Comparison of ENCODE assay signal across 16 mouse cellular contexts in genomic region chr9:117711793-117712192, GRCm38 (mm10).
"Had no signal": no experiment of that assay in that cellular context is flagged by ENCODE, and none has a peak within 500 bp of the region (broad histone marks: within the 10 kb centered on the region; RNA-seq: fewer than 3 reads in every experiment).

No protein-coding gene starts in this region.

- H3K4me3 ChIP-seq: neural tube, embryonic 13.5 days; neural tube, embryonic 15.5 days; stomach, embryonic 15.5 days had no signal

- H3K9me3 ChIP-seq: neural tube, embryonic 13.5 days; neural tube, embryonic 15.5 days; stomach, embryonic 15.5 days had no signal

- H3K36me3 ChIP-seq: neural tube, embryonic 13.5 days; neural tube, embryonic 15.5 days; stomach, embryonic 15.5 days had no signal

- H3K4me1 ChIP-seq: neural tube, embryonic 13.5 days; neural tube, embryonic 15.5 days; stomach, embryonic 15.5 days had no signal

- H3K27ac ChIP-seq: neural tube, embryonic 13.5 days; neural tube, embryonic 15.5 days; stomach, embryonic 15.5 days; stomach, postnatal 0 days had no signal

- H3K27me3 ChIP-seq: neural tube, embryonic 13.5 days; neural tube, embryonic 15.5 days; stomach, embryonic 15.5 days had no signal

- DNase-seq: retina, postnatal 1 day; right cerebral cortex, adult 18-20 months; right cerebral cortex, postnatal 14 days; right cerebral cortex, postnatal 25 days; right cerebral cortex, postnatal 4 days; spleen, adult 18-20 months; thymus, adult 18-20 months; thymus, adult 2 months; thymus, postnatal 14 days; thymus, postnatal 25 days; thymus, postnatal 36 days; thymus, postnatal 4 days had no signal

- H3K4me2 ChIP-seq: neural tube, embryonic 13.5 days; neural tube, embryonic 15.5 days; stomach, embryonic 15.5 days had no signal
